Mouse (Mus musculus): Measurements from ENCODE around the gene Fam180a. TPM values are rescaled to one million over a fixed set of nuclear protein-coding genes. Genes with fewer than 3 reads are reported as not detected.

Gene Fam180a
- polyA plus RNA-seq, 1 experiment from 2014 or later = 1.3 TPM

- Histone ChIP-seq H3K27me3 (ENCODE audit: control insufficient read depth, insufficient read depth, low read length) (0 out of 2 replicates have a peak, but pooled peaks cover 3% of the 10 kb centered on the region), H3K36me3 (ENCODE audit: control insufficient read depth, insufficient read depth) (no peaks in the 10 kb centered on the region), H3K9ac (ENCODE audit: low read length) (no peak overlapping the region), H3K4me2 (ENCODE audit: low read depth, low read length) (no peak overlapping the region), H3K9me3 (replicated peaks; ENCODE audit: control insufficient read depth, low read length) (no peaks in the 10 kb centered on the region; the same call in 1 of the 2 replicates), H3K4me3 (ENCODE audit: low read length) (no peak overlapping the region), H3K27ac (ENCODE audit: low read length) (no peak overlapping the region), H3K4me1 (ENCODE audit: control insufficient read depth, insufficient read depth, low read length) (peaks cover 6% of the 10 kb centered on the region)
- WGBS = 36% methylated on average over 6 of the region's 6 CpGs
- no peak for ATAC-seq (replicated peaks; ENCODE audit: extremely low read depth, insufficient read depth, low FRiP score)
These were observed 4.9 kb upstream of the Fam180a start for GRCm38 (mm10) chr6:35330834-35331233.

DNA sequence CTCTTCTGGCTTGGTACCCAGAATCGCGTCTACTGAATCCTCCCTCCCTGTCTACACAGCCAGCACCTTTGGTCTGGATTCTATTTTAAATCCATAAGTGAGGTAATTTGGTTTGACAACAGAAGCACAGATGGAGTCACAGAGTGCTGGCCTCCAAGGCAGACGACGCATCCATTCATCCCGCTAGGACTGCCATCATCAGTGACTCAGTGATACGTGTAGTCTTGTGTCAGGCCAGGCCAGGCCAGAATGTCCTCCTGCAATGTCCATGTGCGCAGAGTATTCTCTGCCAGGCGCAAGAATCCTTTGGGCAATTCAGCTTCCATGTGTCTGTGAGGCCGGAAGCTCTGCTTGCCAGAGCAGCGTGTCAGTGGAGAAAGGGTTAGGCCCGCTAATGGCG, 4.0 kb upstream of the Fam180a start:
- H3K4me2 ChIP-seq (ENCODE audit: low read depth, low read length) = no peak overlapping the region
- H3K4me3 ChIP-seq (ENCODE audit: low read length) = no peak overlapping the region
- H3K27ac ChIP-seq (ENCODE audit: low read length) = no peak overlapping the region
- H3K36me3 ChIP-seq (ENCODE audit: control insufficient read depth, insufficient read depth) = no peaks in the 10 kb centered on the region
- ATAC-seq (replicated peaks; ENCODE audit: extremely low read depth, insufficient read depth, low FRiP score) = no peak
- no peak overlapping the region for H3K9ac ChIP-seq (ENCODE audit: low read length)
- 93% methylated on average over 12 of the region's 12 CpGs for WGBS
- peaks cover 6% of the 10 kb centered on the region for H3K4me1 ChIP-seq (ENCODE audit: control insufficient read depth, insufficient read depth, low read length)
- 0 out of 2 replicates have a peak, but pooled peaks cover 3% of the 10 kb centered on the region for H3K27me3 ChIP-seq (ENCODE audit: control insufficient read depth, insufficient read depth, low read length)
- H3K9me3 ChIP-seq (replicated peaks; ENCODE audit: control insufficient read depth, low read length) = no peaks in the 10 kb centered on the region; the same call in 1 of the 2 replicates

GRCm38 (mm10) chr6:35324306-35324705, 1.6 kb downstream of the Fam180a start:
- H3K27ac ChIP-seq (ENCODE audit: low read length) = no peak overlapping the region
- ATAC-seq (replicated peaks; ENCODE audit: extremely low read depth, insufficient read depth, low FRiP score) = no peak
- H3K27me3 ChIP-seq (ENCODE audit: control insufficient read depth, insufficient read depth, low read length) = 0 out of 2 replicates have a peak, but pooled peaks cover 3% of the 10 kb centered on the region
- H3K9me3 ChIP-seq (replicated peaks; ENCODE audit: control insufficient read depth, low read length) = no peaks in the 10 kb centered on the region
- no peak overlapping the region for H3K4me2 ChIP-seq (ENCODE audit: low read depth, low read length)
- no peak overlapping the region for H3K9ac ChIP-seq (ENCODE audit: low read length)
- 74% methylated on average over 9 of the region's 9 CpGs for WGBS
- 0 out of 2 replicates have a peak, but pooled peaks cover 3% of the 10 kb centered on the region for H3K4me1 ChIP-seq (ENCODE audit: control insufficient read depth, insufficient read depth, low read length)
- H3K36me3 ChIP-seq (ENCODE audit: control insufficient read depth, insufficient read depth) = no peaks in the 10 kb centered on the region
- no peak overlapping the region for H3K4me3 ChIP-seq (ENCODE audit: low read length)

GRCm38 (mm10) chr6:35323046-35323445, 2.9 kb downstream of the Fam180a start:
- H3K9me3 ChIP-seq (replicated peaks; ENCODE audit: control insufficient read depth, low read length) = no peaks in the 10 kb centered on the region
- WGBS = 63% methylated on average over 1 of the region's 1 CpGs
- no peak overlapping the region for H3K4me2 ChIP-seq (ENCODE audit: low read depth, low read length)
- 0 out of 2 replicates have a peak, but pooled peaks cover 3% of the 10 kb centered on the region for H3K4me1 ChIP-seq (ENCODE audit: control insufficient read depth, insufficient read depth, low read length)
- H3K27me3 ChIP-seq (ENCODE audit: control insufficient read depth, insufficient read depth, low read length) = peaks cover 3% of the 10 kb centered on the region; the same call in 1 of the 2 replicates
- no peak; the same call in 1 of the 2 replicates for ATAC-seq (replicated peaks; ENCODE audit: extremely low read depth, insufficient read depth, low FRiP score)
- no peak overlapping the region for H3K4me3 ChIP-seq (ENCODE audit: low read length)
- no peaks in the 10 kb centered on the region for H3K36me3 ChIP-seq (ENCODE audit: control insufficient read depth, insufficient read depth)
- H3K27ac ChIP-seq (ENCODE audit: low read length) = no peak overlapping the region
- H3K9ac ChIP-seq (ENCODE audit: low read length) = no peak overlapping the region

DNA sequence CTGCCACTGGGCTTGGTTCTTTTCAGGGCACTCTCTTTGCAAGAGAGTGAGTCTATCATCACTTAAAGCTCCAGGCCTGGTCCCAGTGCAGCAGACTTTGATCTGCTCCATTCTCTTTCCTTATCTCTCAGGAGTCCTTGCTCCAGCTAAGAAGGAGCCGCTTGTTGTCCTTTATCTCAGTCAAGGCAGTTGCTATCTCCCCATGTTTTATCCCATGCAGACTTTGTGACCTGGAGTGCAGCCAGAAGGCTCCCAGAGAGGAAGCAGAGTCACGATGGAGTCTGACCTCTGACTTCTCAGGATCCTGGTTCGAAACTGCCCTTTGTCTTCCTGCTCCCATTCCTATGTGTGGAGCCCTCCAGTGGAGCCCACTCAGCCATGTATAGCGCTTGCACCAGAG, 4.8 kb downstream of the Fam180a start:
- H3K27ac ChIP-seq (ENCODE audit: low read length) = no peak overlapping the region
- no peaks in the 10 kb centered on the region; the same call in 1 of the 2 replicates for H3K27me3 ChIP-seq (ENCODE audit: control insufficient read depth, insufficient read depth, low read length)
- no peaks in the 10 kb centered on the region for H3K4me1 ChIP-seq (ENCODE audit: control insufficient read depth, insufficient read depth, low read length)
- no peaks in the 10 kb centered on the region for H3K36me3 ChIP-seq (ENCODE audit: control insufficient read depth, insufficient read depth)
- no peak overlapping the region for H3K9ac ChIP-seq (ENCODE audit: low read length)
- H3K4me2 ChIP-seq (ENCODE audit: low read depth, low read length) = no peak overlapping the region
- no peak overlapping the region for H3K4me3 ChIP-seq (ENCODE audit: low read length)
- 49% methylated on average over 4 of the region's 4 CpGs for WGBS
- no peak for ATAC-seq (replicated peaks; ENCODE audit: extremely low read depth, insufficient read depth, low FRiP score)
- H3K9me3 ChIP-seq (replicated peaks; ENCODE audit: control insufficient read depth, low read length) = no peaks in the 10 kb centered on the region

- 76% methylated on average over 6 of the region's 6 CpGs for WGBS
- no peak overlapping the region for H3K4me2 ChIP-seq (ENCODE audit: low read depth, low read length)
- H3K27ac ChIP-seq (ENCODE audit: low read length) = no peak overlapping the region
- H3K4me1 ChIP-seq (ENCODE audit: control insufficient read depth, insufficient read depth, low read length) = no peaks in the 10 kb centered on the region
- no peaks in the 10 kb centered on the region for H3K36me3 ChIP-seq (ENCODE audit: control insufficient read depth, insufficient read depth)
- H3K9ac ChIP-seq (ENCODE audit: low read length) = no peak overlapping the region
- H3K9me3 ChIP-seq (replicated peaks; ENCODE audit: control insufficient read depth, low read length) = no peaks in the 10 kb centered on the region
- no peak for ATAC-seq (replicated peaks; ENCODE audit: extremely low read depth, insufficient read depth, low FRiP score)
- no peak overlapping the region for H3K4me3 ChIP-seq (ENCODE audit: low read length)
- no peaks in the 10 kb centered on the region; the same call in 1 of the 2 replicates for H3K27me3 ChIP-seq (ENCODE audit: control insufficient read depth, insufficient read depth, low read length)
These were observed 6.1 kb downstream of the Fam180a start for GRCm38 (mm10) chr6:35319850-35320249.

GRCm38 (mm10) chr6:35313520-35313919, 12.4 kb downstream of the Fam180a start:
- Histone ChIP-seq H3K4me3 (ENCODE audit: low read length) (no peak overlapping the region), H3K27ac (ENCODE audit: low read length) (no peak overlapping the region), H3K4me1 (ENCODE audit: control insufficient read depth, insufficient read depth, low read length) (peaks cover 7% of the 10 kb centered on the region; the same call in 1 of the 2 replicates), H3K9ac (ENCODE audit: low read length) (no peak overlapping the region), H3K27me3 (ENCODE audit: control insufficient read depth, insufficient read depth, low read length) (no peaks in the 10 kb centered on the region; the same call in 1 of the 2 replicates), H3K36me3 (ENCODE audit: control insufficient read depth, insufficient read depth) (no peaks in the 10 kb centered on the region), H3K4me2 (ENCODE audit: low read depth, low read length) (no peak overlapping the region), H3K9me3 (replicated peaks; ENCODE audit: control insufficient read depth, low read length) (no peaks in the 10 kb centered on the region)
- ATAC-seq (replicated peaks; ENCODE audit: extremely low read depth, insufficient read depth, low FRiP score) = no peak
- 82% methylated on average over 8 of the region's 8 CpGs for WGBS

DNA sequence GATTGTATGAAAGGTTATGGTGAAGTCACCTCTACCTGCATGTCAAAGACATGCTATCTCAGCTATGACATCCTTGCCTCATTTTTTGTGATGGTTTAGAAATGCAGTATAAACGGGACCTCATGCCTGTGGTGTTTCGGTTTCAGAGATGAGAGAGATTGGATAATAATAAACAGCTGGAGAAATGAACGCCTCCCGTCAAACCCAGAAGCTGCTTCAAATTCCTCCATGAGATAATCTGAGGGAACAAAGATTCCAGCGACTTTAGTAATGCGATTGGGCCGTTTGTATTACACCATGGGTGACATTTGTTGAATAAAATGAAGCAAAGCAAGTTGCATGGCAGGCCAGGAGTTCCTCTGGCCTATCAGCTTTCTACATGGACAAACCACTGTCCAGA, 16.5 kb downstream of the Fam180a start:
- H3K36me3 ChIP-seq (ENCODE audit: control insufficient read depth, insufficient read depth) = no peaks in the 10 kb centered on the region
- peaks cover 12% of the 10 kb centered on the region for H3K4me1 ChIP-seq (ENCODE audit: control insufficient read depth, insufficient read depth, low read length)
- H3K9ac ChIP-seq (ENCODE audit: low read length) = no peak overlapping the region
- H3K4me3 ChIP-seq (ENCODE audit: low read length) = no peak overlapping the region
- H3K27ac ChIP-seq (ENCODE audit: low read length) = no peak overlapping the region
- no peaks in the 10 kb centered on the region for H3K9me3 ChIP-seq (replicated peaks; ENCODE audit: control insufficient read depth, low read length)
- no peak overlapping the region for H3K4me2 ChIP-seq (ENCODE audit: low read depth, low read length)
- 44% methylated on average over 7 of the region's 7 CpGs for WGBS
- ATAC-seq (replicated peaks; ENCODE audit: extremely low read depth, insufficient read depth, low FRiP score) = no peak
- H3K27me3 ChIP-seq (ENCODE audit: control insufficient read depth, insufficient read depth, low read length) = no peaks in the 10 kb centered on the region

- H3K27ac ChIP-seq (ENCODE audit: low read length) = no peak within 1 kb of the TSS
- H3K4me2 ChIP-seq (ENCODE audit: low read depth, low read length) = no peak within 1 kb of the TSS
- no peak for ATAC-seq (replicated peaks; ENCODE audit: extremely low read depth, insufficient read depth, low FRiP score)
- no peaks in the 10 kb centered on the region for H3K36me3 ChIP-seq (ENCODE audit: control insufficient read depth, insufficient read depth)
- H3K9ac ChIP-seq (ENCODE audit: low read length) = no peak within 1 kb of the TSS
- no peaks in the 10 kb centered on the region for H3K27me3 ChIP-seq (ENCODE audit: control insufficient read depth, insufficient read depth, low read length)
- H3K9me3 ChIP-seq (replicated peaks; ENCODE audit: control insufficient read depth, low read length) = no peaks in the 10 kb centered on the region
- 47% methylated on average over 7 of the region's 7 CpGs for WGBS
- H3K4me1 ChIP-seq (ENCODE audit: control insufficient read depth, insufficient read depth, low read length) = peaks cover 12% of the 10 kb centered on the region
- H3K4me3 ChIP-seq (ENCODE audit: low read length) = no peak within 1 kb of the TSS
These were observed 17.9 kb downstream of the Fam180a start, which contains the start of gene Slc13a4 for GRCm38 (mm10) chr6:35308037-35308436. Slc13a4 (minus strand) TSS chr6:35308131.
